Mouse (Mus musculus) myocyte (in vitro differentiated cells): ENCODE measurements at regions not wholly inside any gene's neighbourhood (a gene's known extent, or its start where the extent isn't known, plus 50 kb on each side); places are given as distances from the start of the nearest gene placed in this dataset.

Experiments
- POLR2A ChIP-seq: IDR thresholded peaks from one replicate; pipeline ENCODE4 v1.6.1; 2011; ENCODE audit warnings: low read depth, mild to moderate bottlenecking, control low read depth, moderate library complexity; ENCODE audit not compliant: insufficient read length
- TCF3 ChIP-seq: IDR thresholded peaks from one replicate; pipeline ENCODE4 v1.6.1; 2011; ENCODE audit warnings: low read depth, control low read depth; ENCODE audit not compliant: insufficient read length
- USF1 ChIP-seq: IDR thresholded peaks from one replicate; pipeline ENCODE4 v1.6.1; 2011; ENCODE audit warnings: low read depth, mild to moderate bottlenecking, control low read depth, moderate library complexity

DNA sequence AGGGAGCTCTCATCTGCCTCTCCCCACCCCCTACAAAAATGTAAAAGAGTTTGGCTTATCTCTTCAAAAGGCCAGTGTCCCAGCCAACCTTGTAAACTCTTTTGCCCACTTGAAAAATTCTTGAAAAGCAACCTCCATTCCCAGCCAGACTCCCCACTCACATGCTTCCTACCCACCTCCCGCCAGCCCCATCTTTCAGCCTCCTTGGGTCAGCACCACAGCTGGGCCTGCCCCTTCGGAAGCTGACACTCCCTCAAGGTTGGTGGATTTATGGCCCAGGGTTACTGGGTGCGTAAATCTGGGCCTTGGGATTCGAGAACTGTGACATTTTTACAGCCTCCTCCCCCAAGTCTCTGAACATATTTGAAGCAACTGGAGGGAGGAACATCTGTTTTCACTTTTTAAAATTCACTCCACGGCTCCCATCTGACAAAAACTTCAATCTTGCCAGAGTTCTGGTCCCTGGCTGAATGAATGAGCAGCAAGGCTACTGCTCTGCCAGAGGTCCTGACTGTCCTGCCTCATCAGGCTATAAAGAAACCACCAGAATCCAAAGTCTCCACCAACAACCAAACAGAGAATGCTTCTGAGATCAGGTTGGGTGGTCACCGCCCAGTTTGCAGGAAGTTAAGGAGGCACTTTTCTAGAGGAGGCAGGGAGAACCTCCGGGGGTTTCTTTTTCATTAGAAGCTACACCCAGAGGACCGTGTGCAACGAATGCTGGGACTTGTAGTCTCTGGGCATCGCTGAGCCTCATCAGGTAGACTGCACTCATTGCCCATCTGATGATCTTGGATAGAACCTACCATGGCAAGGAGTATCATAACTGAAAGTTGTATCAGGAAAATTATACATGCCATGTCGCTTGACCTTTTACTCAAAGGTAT lies 147.3 kb downstream of the Ly86 start:
- TF ChIP-seq POLR2A (no peak), TCF3 (no peak), USF1 (no peak)
